Mouse (Mus musculus): Measurements from ENCODE around the gene Padi1. TPM values are rescaled to one million over a fixed set of nuclear protein-coding genes. Genes with fewer than 3 reads are reported as not detected.

Gene Padi1
- polyA plus RNA-seq (2017; shearing (Covaris generic)) = under 1 TPM; 0.61 to 0.63 TPM

DNA sequence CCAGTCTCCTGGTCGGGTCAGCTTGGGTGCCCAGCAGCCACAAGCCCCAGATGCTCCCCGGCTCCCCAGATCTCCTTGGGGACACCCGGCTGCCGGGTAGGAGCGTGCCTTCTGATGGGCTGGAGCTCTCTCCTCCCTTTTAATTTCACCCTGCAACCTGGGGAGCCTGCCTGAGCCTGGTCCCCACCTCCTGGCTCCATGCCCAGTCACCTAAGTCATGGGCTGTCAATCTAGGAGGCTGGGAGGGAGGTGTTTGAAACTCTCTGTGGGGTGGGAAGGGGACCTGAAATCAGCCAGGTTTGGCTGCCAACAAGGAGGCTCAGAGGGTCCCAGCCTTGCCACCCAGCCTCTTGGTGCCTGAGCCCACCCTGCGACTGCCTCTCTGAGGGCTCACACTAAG lies at the start of gene Padi1:
Gene Padi1 (minus strand): TSS at position 113 of the 400 bp plus-strand sequence.
- ATAC-seq = no peak

DNA sequence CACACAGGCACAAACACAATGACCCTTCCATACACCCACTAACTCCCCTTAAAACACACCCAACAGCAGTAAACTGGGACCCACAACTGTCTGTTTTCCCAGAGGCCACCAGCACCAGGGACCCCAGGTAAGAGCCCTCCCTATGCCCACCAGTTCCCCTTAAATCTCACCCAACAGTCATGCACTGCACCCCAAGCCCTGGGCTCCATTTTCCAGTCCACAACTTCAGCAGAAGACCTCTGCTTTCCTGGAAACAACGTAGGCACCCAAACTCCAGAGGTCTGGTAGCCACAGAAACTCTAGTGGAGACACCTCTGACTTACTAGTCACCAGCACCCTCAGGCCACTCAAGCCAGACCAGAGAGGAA lies 46.6 kb upstream of the Padi1 start:
- no peak for ATAC-seq

GRCm38 (mm10) chr4:140891525-140892162 lies 46.1 kb upstream of the Padi1 start:
- ATAC-seq = no peak

DNA sequence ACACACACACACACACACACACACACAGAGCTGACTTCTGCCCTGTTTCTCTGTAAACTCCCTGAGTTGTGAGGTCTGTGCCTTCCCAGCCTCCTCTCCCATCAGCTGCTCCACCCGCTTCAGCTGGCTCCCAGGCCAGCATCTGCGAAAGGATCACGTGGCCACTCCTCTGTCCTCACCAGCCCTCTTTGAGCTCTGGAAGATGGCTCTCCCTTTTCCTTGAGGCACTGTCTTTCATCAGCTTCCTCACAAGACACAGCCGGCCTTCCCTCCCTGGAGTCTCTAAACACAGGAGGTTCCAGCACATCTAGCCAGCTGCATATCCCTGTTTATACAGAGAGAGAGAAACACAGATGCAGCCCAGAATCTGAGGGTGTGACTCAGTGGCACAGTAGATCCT lies 38.3 kb upstream of the Padi1 start:
- ATAC-seq = no peak

GRCm38 (mm10) chr4:140882981-140883380 lies 37.4 kb upstream of the Padi1 start:
- no peak for ATAC-seq

- ATAC-seq = no peak
Measured at GRCm38 (mm10) chr4:140882365-140882764, 36.8 kb upstream of the Padi1 start.

- ATAC-seq = no peak
Measured at GRCm38 (mm10) chr4:140881771-140882170, 36.2 kb upstream of the Padi1 start.

GRCm38 (mm10) chr4:140881026-140881670 lies 35.6 kb upstream of the Padi1 start:
- ATAC-seq = no peak

DNA sequence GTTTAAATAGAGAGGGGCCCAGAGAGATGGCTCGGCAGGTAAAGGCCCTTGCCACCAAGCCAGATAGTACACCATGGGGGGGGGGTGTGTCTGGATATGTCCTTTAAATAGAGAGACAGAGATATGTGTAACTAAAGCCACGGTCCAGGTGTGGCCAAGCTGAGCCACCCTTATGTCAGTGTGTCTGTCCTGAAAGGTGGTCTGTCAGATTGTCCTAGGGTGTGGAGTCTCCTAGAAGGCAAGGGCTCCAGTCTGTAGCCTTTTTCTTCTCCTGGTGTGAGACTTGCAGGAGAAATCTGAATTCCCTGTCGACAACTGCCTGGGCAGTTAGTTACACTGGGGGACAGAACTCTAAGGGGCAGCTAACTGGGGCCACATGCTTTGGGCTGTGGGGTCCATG lies 34.6 kb upstream of the Padi1 start:
- no peak for ATAC-seq

DNA sequence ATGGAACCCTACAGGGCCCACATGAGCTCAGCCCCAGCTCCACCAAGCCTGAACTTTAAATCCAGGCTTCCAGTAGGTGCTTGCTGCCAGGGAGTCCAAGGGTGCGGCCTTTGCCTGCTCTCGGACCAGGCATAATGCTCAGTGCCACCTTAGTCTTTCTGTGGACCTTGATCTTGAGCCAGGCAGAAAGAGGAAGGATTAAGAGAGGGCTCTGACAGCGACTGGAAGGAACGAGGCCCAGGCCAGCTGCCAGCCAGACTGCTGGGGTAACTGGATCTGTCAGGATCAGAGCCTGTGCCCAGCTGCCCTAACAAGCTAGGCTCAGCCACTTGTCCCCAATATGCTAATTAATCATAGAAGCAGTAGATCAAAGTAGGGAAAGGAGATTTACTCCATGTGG lies 34.2 kb upstream of the Padi1 start:
- ATAC-seq = no peak

DNA sequence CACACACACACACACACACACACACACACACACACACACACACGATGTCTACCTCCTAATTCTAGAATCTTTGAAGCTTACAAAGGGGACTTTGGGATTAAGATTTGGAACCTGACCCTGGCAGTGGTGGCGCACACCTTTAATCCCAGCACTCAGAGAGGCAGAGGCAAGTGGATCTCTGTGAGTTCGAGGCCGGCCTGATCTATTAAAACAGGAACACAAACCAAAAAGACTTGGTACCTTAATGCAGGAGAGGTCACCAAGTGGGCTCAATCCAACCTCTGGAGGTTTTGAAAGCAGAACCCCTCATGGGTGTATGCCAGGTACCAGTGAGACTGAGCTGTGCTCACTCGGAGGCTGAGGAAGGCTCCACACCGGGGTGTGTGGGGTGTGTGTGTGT lies 33.5 kb upstream of the Padi1 start:
- ATAC-seq = no peak

- ATAC-seq = no peak
Measured at GRCm38 (mm10) chr4:140878655-140879054, 33.1 kb upstream of the Padi1 start.

GRCm38 (mm10) chr4:140877441-140877840 lies 31.9 kb upstream of the Padi1 start:
- ATAC-seq = no peak

GRCm38 (mm10) chr4:140876681-140877080 lies 31.1 kb upstream of the Padi1 start:
- ATAC-seq = no peak

GRCm38 (mm10) chr4:140876161-140876560 lies 30.6 kb upstream of the Padi1 start:
- ATAC-seq = no peak

- no peak for ATAC-seq
Measured at GRCm38 (mm10) chr4:140873011-140873410, 27.4 kb upstream of the Padi1 start.

GRCm38 (mm10) chr4:140872686-140872992 lies 27.1 kb upstream of the Padi1 start:
- no peak for ATAC-seq

- ATAC-seq = no peak
Measured at GRCm38 (mm10) chr4:140871851-140872685, 26.5 kb upstream of the Padi1 start.

GRCm38 (mm10) chr4:140871376-140871775 lies 25.8 kb upstream of the Padi1 start:
- no peak for ATAC-seq

DNA sequence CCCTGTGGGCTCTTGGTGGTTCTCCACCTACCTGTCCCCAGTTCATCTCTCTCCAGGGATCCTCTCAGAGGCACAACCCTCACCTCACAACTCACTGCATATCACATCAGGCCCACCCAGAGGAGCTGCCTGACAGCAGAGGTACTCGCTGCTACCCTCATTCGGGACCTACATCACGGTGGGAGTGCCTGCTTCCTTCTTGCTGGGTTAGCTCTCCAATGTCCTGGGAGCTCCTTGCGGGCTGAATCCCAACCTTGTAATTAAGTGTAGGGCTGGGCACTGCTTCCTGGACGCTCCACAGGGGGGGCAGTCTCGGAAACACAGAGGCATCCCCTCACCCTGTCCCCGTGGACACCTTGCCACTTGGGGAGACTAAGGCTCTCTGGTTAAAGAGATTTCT lies 25.3 kb upstream of the Padi1 start:
- no peak for ATAC-seq

GRCm38 (mm10) chr4:140869945-140870344 lies 24.4 kb upstream of the Padi1 start:
- ATAC-seq = no peak

GRCm38 (mm10) chr4:140868484-140869190 lies 23.1 kb upstream of the Padi1 start:
- ATAC-seq = peak; percentile 63

GRCm38 (mm10) chr4:140862036-140862650 lies 16.6 kb upstream of the Padi1 start:
- no peak for ATAC-seq

Measured in CD4-positive, CD25-positive, alpha-beta regulatory T cell, adult 4 months (primary cell).